Mouse (Mus musculus) hindbrain, embryonic 12.5 days (tissue): ENCODE data around the gene Tanc1. TPM values are rescaled to one million over a fixed set of nuclear protein-coding genes. Genes with fewer than 3 reads are reported as not detected.
A peak's percentile ranks its signal among the peaks of the same experiment; 100 is the strongest.

Source experiments
- ATAC-seq: fragments of 200-750 bp; cut with Nextera tagmentation; 2 replicates; pipeline ENCODE4 v1.8.0; 2017; ENCODE audit warnings: moderate TSS enrichment; ENCODE audit not compliant: low FRiP score
- H3K27ac ChIP-seq: fragments of 300-500 bp; sonication (generic); 2 replicates; pipeline ENCODE4 v1.5.1; 2016; ENCODE audit warnings: mild to moderate bottlenecking
- H3K27me3 ChIP-seq: fragments of 300-500 bp; sonication (generic); 2 replicates; pipeline ENCODE4 v1.6.1; 2016; ENCODE audit warnings: mild to moderate bottlenecking
- H3K36me3 ChIP-seq: fragments of 300-500 bp; sonication (generic); 2 replicates; pipeline ENCODE4 v1.6.1; 2016; ENCODE audit warnings: mild to moderate bottlenecking
- H3K4me1 ChIP-seq: fragments of 300-500 bp; sonication (generic); 2 replicates; pipeline ENCODE4 v1.6.1; 2016
- H3K4me2 ChIP-seq: fragments of 300-500 bp; sonication (generic); replicated peaks from 2 replicates; pipeline ENCODE4 v1.6.1; 2016; ENCODE audit warnings: mild to moderate bottlenecking
- H3K4me3 ChIP-seq: fragments of 300-500 bp; sonication (generic); 2 replicates; pipeline ENCODE4 v1.5.1; 2016; ENCODE audit warnings: mild to moderate bottlenecking
- H3K9ac ChIP-seq: fragments of 300-500 bp; sonication (generic); 2 replicates; pipeline ENCODE4 v1.6.1; 2016; ENCODE audit warnings: mild to moderate bottlenecking, moderate library complexity
- H3K9me3 ChIP-seq: fragments of 300-500 bp; sonication (generic); replicated peaks from 2 replicates; pipeline ENCODE4 v1.6.1; 2016; ENCODE audit warnings: mild to moderate bottlenecking
- WGBS: fragments of 180-500 bp; shearing (Covaris S2); methylation state at CpG from one replicate; pipeline ENCODE4 v1.1.7; 2016; 5-methylcytosine and 5-hydroxymethylcytosine counted together
- polyA plus RNA-seq: library from polyadenylated mRNA; unstranded; fragments of >200 nt; fragmentation: Nextera tagmentation; extraction: Ambion mirVana; gene quantifications from 2 replicates; pipeline ENCODE4 v1.2.1, GENCODE M21; 2016

Tanc1 gene
- polyA plus RNA-seq, 1 experiment from 2014 or later = 18.9 TPM

GRCm38 (mm10) chr2:59718601-59719416, 107.0 kb downstream of the Tanc1 start:
- Histone ChIP-seq H3K9ac (no peak overlapping the region), H3K4me1 (peaks cover 31% of the 10 kb centered on the region), H3K4me2 (no peak overlapping the region), H3K27ac (0 out of 2 replicates have a peak overlapping the region, but pooled peaks have one; percentile 26), H3K9me3 (no peaks in the 10 kb centered on the region), H3K4me3 (no peak overlapping the region), H3K36me3 (no peaks in the 10 kb centered on the region), H3K27me3 (no peaks in the 10 kb centered on the region)
- ATAC-seq = peak; percentile 49
- WGBS = 56% methylated on average over 24 of the region's 24 CpGs

- H3K4me3 ChIP-seq = no peak overlapping the region
- no peak for ATAC-seq
- no peaks in the 10 kb centered on the region for H3K27me3 ChIP-seq
- 84% methylated on average over 4 of the region's 4 CpGs for WGBS
- no peak overlapping the region for H3K27ac ChIP-seq
- H3K36me3 ChIP-seq = no peaks in the 10 kb centered on the region
- H3K9ac ChIP-seq = no peak overlapping the region
- no peak overlapping the region for H3K4me2 ChIP-seq
- H3K9me3 ChIP-seq = no peaks in the 10 kb centered on the region
- peaks cover 31% of the 10 kb centered on the region for H3K4me1 ChIP-seq
These were observed 108.0 kb downstream of the Tanc1 start for GRCm38 (mm10) chr2:59719831-59720230.

- no peak for ATAC-seq
- H3K36me3 ChIP-seq = no peaks in the 10 kb centered on the region
- H3K4me3 ChIP-seq = no peak overlapping the region
- no peaks in the 10 kb centered on the region for H3K9me3 ChIP-seq
- H3K4me2 ChIP-seq = no peak overlapping the region
- H3K4me1 ChIP-seq = peaks cover 31% of the 10 kb centered on the region
- 35% methylated on average over 8 of the region's 8 CpGs for WGBS
- H3K27me3 ChIP-seq = no peaks in the 10 kb centered on the region
- H3K9ac ChIP-seq = no peak overlapping the region
- no peak overlapping the region for H3K27ac ChIP-seq
These were observed 109.3 kb downstream of the Tanc1 start for GRCm38 (mm10) chr2:59721119-59721518.

- no peak overlapping the region for H3K4me3 ChIP-seq
- H3K36me3 ChIP-seq = no peaks in the 10 kb centered on the region
- ATAC-seq = no peak
- H3K4me2 ChIP-seq = no peak overlapping the region
- no peaks in the 10 kb centered on the region for H3K9me3 ChIP-seq
- H3K27me3 ChIP-seq = no peaks in the 10 kb centered on the region
- H3K27ac ChIP-seq = no peak overlapping the region
- WGBS = 49% methylated on average over 5 of the region's 5 CpGs
- no peak overlapping the region for H3K9ac ChIP-seq
- H3K4me1 ChIP-seq = peaks cover 31% of the 10 kb centered on the region
These were observed 109.9 kb downstream of the Tanc1 start for GRCm38 (mm10) chr2:59721758-59722157.

- 88% methylated on average over 5 of the region's 5 CpGs for WGBS
- no peak for ATAC-seq
- H3K27ac ChIP-seq = no peak overlapping the region
These were observed 111.5 kb downstream of the Tanc1 start for GRCm38 (mm10) chr2:59723311-59723710.

GRCm38 (mm10) chr2:59725518-59726185, 113.8 kb downstream of the Tanc1 start:
- Histone ChIP-seq H3K27ac (no peak overlapping the region), H3K4me1 (peaks cover 9% of the 10 kb centered on the region), H3K9ac (no peak overlapping the region), H3K9me3 (no peaks in the 10 kb centered on the region), H3K4me2 (no peak overlapping the region), H3K36me3 (no peaks in the 10 kb centered on the region), H3K27me3 (no peaks in the 10 kb centered on the region), H3K4me3 (no peak overlapping the region)
- no peak for ATAC-seq
- 78% methylated on average over 14 of the region's 14 CpGs for WGBS

More at GRCm38 (mm10) chr2:59723311-59723710, 111.5 kb downstream of the Tanc1 start:
- no peaks in the 10 kb centered on the region for H3K9me3 ChIP-seq
- no peaks in the 10 kb centered on the region for H3K27me3 ChIP-seq
- no peak overlapping the region for H3K9ac ChIP-seq
- H3K4me2 ChIP-seq = no peak overlapping the region
- H3K36me3 ChIP-seq = no peaks in the 10 kb centered on the region
- peaks cover 23% of the 10 kb centered on the region for H3K4me1 ChIP-seq
- no peak overlapping the region for H3K4me3 ChIP-seq

GRCm38 (mm10) chr2:59731831-59732230, 120.0 kb downstream of the Tanc1 start:
- Histone ChIP-seq H3K4me2 (no peak overlapping the region), H3K9me3 (no peaks in the 10 kb centered on the region), H3K27me3 (no peaks in the 10 kb centered on the region), H3K4me1 (peaks cover 8% of the 10 kb centered on the region), H3K27ac (no peak overlapping the region), H3K9ac (no peak overlapping the region), H3K36me3 (no peaks in the 10 kb centered on the region), H3K4me3 (no peak overlapping the region)
- 93% methylated on average over 3 of the region's 3 CpGs for WGBS
- ATAC-seq = no peak

GRCm38 (mm10) chr2:59733410-59733809, 121.6 kb downstream of the Tanc1 start:
- Histone ChIP-seq H3K36me3 (no peaks in the 10 kb centered on the region), H3K9me3 (no peaks in the 10 kb centered on the region), H3K4me3 (no peak overlapping the region), H3K27ac (no peak overlapping the region), H3K4me1 (peaks cover 14% of the 10 kb centered on the region), H3K27me3 (no peaks in the 10 kb centered on the region), H3K4me2 (no peak overlapping the region), H3K9ac (no peak overlapping the region)
- no peak for ATAC-seq
- WGBS = 78% methylated on average over 5 of the region's 5 CpGs

- Histone ChIP-seq H3K27ac (peak overlapping the region; percentile 60), H3K36me3 (no peaks in the 10 kb centered on the region), H3K9ac (peak overlapping the region; percentile 35), H3K4me3 (no peak overlapping the region), H3K4me2 (no peak overlapping the region), H3K4me1 (peaks cover 14% of the 10 kb centered on the region), H3K27me3 (no peaks in the 10 kb centered on the region), H3K9me3 (no peaks in the 10 kb centered on the region)
- ATAC-seq = no peak; the same call in none of the 2 replicates
- WGBS = 52% methylated on average over 10 of the region's 10 CpGs
These were observed 124.6 kb downstream of the Tanc1 start for GRCm38 (mm10) chr2:59736401-59736898.

- 80% methylated on average over 6 of the region's 6 CpGs for WGBS
- no peak for ATAC-seq
- Histone ChIP-seq H3K9me3 (no peaks in the 10 kb centered on the region), H3K4me1 (peaks cover 18% of the 10 kb centered on the region), H3K27ac (no peak overlapping the region), H3K36me3 (no peaks in the 10 kb centered on the region), H3K27me3 (no peaks in the 10 kb centered on the region), H3K4me3 (no peak overlapping the region), H3K4me2 (no peak overlapping the region), H3K9ac (no peak overlapping the region)
These were observed 125.5 kb downstream of the Tanc1 start for GRCm38 (mm10) chr2:59737368-59737767.

- Histone ChIP-seq H3K4me3 (no peak overlapping the region), H3K36me3 (no peaks in the 10 kb centered on the region), H3K9ac (no peak overlapping the region), H3K4me2 (no peak overlapping the region), H3K27ac (no peak overlapping the region), H3K4me1 (peaks cover 18% of the 10 kb centered on the region), H3K9me3 (no peaks in the 10 kb centered on the region), H3K27me3 (no peaks in the 10 kb centered on the region)
- 88% methylated on average over 5 of the region's 5 CpGs for WGBS
- ATAC-seq = no peak
These were observed 126.5 kb downstream of the Tanc1 start for GRCm38 (mm10) chr2:59738356-59738755.

- ATAC-seq = no peak
- Histone ChIP-seq H3K4me1 (peaks cover 18% of the 10 kb centered on the region), H3K9me3 (no peaks in the 10 kb centered on the region), H3K9ac (no peak overlapping the region), H3K4me3 (no peak overlapping the region), H3K27me3 (no peaks in the 10 kb centered on the region), H3K36me3 (no peaks in the 10 kb centered on the region), H3K4me2 (no peak overlapping the region), H3K27ac (no peak overlapping the region)
- 83% methylated on average over 8 of the region's 8 CpGs for WGBS
These were observed 127.2 kb downstream of the Tanc1 start for GRCm38 (mm10) chr2:59739036-59739435.
